Mouse (Mus musculus) embryo, embryonic 11.5 days (tissue): ENCODE results near the gene Unc13a.
"Not testable (repeated sequence)": the region's sequence is repeated elsewhere in the genome, so short reads cannot be mapped to it uniquely, and the experiment has no call there.

ENCODE experiments used
- DNase-seq: peaks from one replicate; pipeline ENCODE4 v3.0.0-alpha.2; 2012; ENCODE audit warnings: low read depth, low spot score

Gene Unc13a

GRCm38 (mm10) chr8:71671549-71671965 is at the start of gene Unc13a:
Unc13a (minus strand) TSS chr8:71671757.
- peak; percentile 79 for DNase-seq

DNA sequence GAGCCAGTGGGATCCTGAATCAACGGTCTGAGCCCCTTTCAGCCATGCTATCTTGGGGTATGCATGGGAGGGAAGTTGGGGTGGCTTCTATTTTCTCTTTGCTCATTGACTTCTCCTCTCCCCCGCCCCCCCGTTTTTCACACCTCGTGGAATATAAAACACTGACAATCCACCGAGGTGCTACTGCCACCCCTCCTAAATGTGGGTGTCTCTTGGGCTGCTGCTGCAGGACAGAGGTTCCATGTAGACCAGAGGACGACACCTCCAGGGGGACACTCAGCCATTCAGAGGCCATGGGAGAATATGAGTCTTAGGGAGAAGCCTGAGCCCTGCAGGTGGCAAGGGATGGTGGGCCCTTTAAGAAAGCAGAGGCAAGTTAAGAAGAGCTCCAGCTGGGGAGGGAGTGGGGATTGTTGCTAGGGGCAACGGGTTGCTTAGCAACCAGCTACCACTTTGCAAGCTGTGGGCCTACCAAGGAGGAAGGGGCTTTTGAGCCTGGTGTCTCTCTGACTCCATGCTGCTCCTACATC is 48.4 kb upstream of the Unc13a start:
- peak; percentile 69 for DNase-seq

GRCm38 (mm10) chr8:71719218-71719617 is 47.7 kb upstream of the Unc13a start:
- DNase-seq: no peak

GRCm38 (mm10) chr8:71718252-71718651 is 46.7 kb upstream of the Unc13a start:
- DNase-seq: no peak

DNA sequence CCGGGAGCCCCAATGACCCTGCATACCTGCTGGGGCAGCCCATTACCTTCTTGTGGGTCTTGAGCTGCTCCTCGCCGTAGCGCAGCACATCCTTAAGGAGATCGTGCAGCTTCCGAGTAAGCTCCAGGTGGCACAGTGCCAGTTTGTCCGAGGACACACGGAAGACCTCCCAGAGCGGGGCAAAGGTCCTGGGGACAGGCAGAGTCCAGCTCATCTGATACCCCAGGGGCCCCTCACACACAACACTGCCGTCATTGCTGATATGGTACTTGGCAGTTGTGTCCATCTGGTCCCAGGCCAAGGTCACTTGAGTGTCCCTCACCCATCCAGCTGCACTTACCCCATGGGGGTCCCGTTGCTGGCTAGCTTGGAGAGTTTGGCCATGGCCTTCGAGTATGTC is 45.5 kb upstream of the Unc13a start:
- DNase-seq: no peak

DNA sequence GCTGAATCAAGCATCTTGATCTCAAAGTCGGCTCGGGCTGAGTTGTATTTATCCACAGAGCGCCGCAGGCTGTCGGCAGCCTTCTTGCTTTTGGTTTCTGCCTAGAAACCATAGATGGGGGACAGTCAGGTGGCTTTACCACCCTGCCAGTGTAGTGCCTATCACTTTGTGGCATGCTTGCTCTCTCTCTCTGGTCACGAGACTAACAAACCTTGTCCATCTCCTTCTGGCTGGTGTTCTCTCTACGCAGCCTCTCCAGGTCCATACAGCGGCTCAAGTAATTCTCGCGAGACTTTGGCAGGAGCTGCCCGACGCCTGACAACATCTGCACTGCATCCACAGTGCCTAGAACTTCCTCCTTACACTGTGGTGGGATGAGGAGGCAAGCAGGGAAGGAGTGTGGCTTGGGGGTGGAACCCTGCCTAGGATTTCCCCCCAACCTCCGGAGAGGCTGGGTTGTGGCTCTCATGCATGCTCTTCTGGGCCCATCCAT is 45.0 kb upstream of the Unc13a start:
- DNase-seq: no peak

- DNase-seq: no peak
These were observed 44.0 kb upstream of the Unc13a start for GRCm38 (mm10) chr8:71715531-71715930.

GRCm38 (mm10) chr8:71711574-71711973 is 40.0 kb upstream of the Unc13a start:
- no peak for DNase-seq

GRCm38 (mm10) chr8:71709800-71710446 is 38.4 kb upstream of the Unc13a start:
- peak; percentile 62 for DNase-seq

DNA sequence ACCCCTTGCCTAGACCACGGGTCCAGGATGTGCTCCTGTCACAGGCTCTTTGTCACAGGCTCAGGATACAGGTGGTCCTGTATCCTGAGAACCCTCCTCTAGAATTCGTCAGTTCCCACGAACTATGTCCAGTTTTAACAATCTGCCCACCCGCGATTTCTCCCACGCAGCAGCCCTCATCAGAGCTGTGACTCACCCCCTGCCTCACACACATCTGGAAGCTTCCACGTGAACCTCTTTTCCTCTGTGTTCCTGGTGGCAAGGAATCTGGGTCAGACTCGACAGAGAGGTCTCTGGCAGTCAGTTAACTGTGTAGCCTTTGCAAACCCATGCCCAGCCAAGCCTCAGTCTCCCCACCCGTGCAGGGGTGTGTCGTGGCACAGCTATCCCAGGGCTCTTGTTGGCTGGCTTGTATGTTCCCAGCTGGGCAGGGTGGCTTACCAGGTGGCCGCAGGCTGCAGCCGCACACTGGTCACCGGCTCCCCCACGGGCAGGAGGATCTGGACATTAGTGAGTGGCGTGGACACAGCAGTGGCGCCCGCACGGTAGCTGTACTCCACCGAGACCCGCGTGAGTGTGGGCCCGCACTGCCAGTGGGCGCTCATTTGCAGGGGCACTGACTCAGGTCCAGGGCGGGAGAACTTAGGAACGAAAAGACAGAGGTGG is 37.7 kb upstream of the Unc13a start:
- DNase-seq: no peak

- peak; percentile 46 for DNase-seq
These were observed 36.3 kb upstream of the Unc13a start for GRCm38 (mm10) chr8:71707874-71708273.

DNA sequence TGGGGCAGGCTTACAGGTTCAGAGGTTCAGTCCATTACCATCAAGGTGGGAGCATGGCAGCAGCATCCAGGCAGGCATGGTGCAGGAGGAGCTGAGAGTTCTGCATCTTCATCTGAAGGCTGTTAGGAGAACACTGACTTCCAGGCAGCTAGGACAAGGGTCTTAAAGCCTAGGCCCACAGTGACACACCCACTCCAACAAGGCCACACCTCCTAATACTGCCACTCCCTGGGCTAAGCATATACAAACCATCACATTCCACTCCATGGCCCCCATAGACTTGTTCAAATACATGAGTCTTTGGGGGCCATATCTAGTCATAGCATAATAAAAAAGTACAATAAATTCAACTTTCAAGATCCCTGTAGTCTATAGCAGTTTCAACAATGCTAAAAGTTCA is 31.8 kb upstream of the Unc13a start:
- not testable (repeated sequence) for DNase-seq

DNA sequence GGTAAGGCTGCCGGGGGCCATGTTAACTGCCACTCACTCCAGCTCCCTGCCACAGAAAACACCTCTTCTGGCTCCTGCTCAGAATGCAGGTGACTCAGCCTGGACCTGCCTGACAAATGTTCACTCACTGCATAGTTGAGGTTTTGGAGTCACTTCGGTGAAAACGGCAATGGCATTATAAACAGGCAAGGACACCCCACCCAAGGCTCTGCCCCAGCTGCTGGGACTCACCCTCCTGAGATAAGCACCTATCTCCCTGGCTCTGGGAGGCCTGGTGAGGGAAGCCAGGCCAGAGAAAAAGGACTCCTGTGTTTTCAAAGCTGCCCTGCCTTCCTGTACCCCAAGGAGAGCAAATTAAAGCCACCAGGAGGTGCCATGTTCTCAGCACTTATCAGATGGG is 31.4 kb upstream of the Unc13a start:
- DNase-seq: no peak

DNA sequence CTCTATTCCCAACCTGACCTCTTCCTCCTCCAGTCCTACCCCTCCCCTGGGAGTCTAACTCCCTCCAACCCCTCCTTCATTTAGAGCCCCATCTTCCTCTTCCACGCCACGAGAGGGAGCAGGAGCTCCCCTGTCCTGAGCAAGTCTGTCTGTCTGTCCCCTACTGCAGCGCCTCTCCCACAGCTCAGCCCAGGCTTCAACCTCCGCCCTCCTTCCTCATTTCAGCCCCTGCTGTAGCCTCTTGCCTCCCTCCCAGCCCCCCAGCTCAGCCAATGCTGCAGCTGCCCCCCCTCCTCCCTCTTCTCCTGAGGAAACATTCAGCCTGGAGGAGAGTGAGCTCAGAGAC is 30.5 kb upstream of the Unc13a start:
- DNase-seq: no peak

- no peak for DNase-seq
These were observed 30.0 kb upstream of the Unc13a start, which contains the start of gene B3gnt3 for GRCm38 (mm10) chr8:71701414-71702086. B3gnt3 (minus strand) TSS chr8:71701789.

- no peak for DNase-seq
These were observed 29.1 kb upstream of the Unc13a start for GRCm38 (mm10) chr8:71700493-71701269.

DNA sequence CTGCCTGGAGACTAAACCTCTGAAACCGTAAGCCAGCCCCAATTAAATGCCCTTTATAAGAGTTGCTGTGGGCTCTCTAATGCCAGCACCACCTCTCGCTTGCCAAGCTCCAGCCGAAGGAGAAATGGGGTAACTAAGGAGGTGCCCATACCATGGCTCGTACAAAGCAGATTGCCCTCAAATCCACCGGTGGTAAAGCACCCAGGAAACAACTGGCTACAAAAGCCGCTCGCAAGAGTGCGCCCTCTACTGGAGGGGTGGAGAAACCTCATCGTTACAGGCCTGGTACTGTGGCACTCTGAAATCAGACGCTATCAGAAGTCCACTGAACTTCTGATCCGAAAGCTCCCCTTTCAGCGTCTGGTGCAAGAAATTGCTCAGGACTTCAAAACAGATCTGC is 23.9 kb upstream of the Unc13a start:
- not testable (repeated sequence) for DNase-seq

DNA sequence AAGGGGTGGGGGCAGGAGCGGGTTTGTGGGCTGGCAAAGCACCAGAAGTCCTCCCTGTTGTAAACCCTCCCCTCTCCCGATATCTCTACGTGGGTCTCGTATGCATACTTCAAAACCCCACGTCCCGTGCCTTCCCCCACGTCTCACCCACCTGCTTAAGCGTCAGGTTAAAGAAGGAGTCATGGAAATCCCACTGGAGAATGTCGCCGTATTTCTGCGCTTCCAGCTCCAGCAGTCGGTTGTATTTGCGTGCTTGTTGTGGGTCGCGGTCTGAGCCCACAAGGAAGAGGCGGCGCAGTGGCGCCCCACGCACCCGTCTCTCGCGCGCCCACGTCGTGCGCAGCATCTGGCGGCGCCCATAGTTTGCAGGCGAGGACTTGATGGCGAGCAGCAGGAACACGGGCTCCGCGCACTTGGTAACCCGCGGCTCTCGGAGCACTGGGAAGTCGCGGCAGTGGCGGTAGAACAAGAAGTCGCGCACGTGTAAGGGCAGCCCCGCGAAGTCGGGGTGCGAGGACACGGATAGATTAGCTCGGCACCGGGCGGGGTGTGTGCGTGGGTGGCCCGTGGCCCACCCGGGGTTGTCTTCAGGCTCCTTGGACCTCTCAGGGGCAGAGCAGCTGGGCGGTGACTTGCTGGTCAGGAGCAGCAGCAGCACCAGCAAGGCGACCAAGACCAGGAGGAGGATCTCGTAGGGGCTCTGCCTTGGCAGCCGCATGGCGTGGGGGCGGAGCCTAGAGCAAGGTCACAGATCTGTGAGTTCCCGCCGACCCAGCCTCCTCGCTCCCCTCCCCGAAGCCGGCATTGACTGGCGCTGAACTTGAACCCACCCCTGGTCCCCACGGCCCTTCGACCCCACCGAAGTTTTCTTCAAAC is 21.8 kb upstream of the Unc13a start:
- DNase-seq: no peak

GRCm38 (mm10) chr8:71692509-71692908 is 21.0 kb upstream of the Unc13a start:
- no peak for DNase-seq

DNA sequence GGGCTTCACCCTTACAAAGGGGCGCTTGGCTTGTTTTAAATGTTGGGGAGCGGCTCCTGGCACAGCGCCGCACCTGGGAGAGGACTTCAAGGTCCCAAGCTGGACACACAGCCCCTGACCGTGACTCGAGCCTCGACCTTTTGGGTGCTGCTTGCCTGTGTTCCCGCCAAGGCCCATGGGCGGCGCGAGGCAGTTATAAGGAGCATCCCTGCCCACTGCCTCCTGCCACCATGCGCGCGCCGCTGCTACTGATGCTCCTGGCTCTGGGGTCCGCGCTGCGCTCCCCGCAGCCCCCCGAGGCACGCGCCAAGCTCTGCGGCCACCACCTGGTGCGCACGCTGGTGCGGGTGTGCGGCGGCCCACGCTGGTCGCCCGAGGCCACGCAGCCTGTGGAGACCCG is 17.5 kb upstream of the Unc13a start, which contains the start of gene Insl3:
Gene Insl3, plus strand, starts transcription at position 187 of the 400 bp plus-strand sequence.
- DNase-seq: no peak

- no peak for DNase-seq
These were observed 16.1 kb upstream of the Unc13a start for GRCm38 (mm10) chr8:71687616-71688015.
